14 mouse cellular contexts compared by ENCODE assay signal in the genomic region with DNA sequence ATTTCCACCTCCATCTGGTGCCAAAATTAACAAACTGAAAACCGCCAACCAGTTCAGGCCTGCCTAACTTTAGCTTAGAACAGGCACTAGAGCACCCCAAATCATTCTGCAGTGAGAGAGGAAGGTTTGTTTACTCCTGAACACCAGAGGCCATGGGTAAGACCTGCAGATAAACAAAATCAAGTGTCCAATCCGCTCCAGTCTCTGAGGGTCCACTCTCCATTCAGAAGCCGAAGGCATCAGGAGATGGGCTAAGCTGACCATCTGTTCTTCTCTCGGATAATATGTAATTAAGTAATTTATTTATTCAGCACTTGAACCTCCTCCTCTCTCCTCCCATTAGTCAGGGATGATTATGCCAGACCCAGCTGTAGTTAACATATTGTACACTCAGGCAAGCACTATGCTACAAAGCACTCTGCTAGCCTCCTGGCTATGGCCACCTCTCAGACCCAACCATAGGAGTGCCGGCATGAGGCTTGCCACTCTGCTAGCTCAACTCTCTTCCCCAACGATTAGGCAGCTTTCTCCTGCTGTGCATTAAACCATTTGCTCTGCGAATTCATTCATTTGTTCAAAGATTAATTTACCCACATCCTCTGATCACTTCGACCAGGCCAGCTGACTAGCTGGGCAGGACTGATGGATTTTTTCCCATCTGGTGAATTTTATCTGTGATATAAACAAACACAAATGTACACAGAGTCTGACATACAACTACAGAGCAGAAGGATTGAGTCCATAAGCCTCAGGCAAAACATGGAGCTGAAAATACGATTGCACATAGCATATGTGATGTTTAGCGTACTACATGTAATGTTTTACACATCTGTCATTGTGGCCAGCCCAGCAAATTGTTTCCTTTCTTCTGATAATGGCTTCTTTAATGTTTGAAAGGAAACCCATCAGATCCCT.
DNase-seq lines count a peak whose midpoint lies in the region; ATAC-seq lines count a peak whose summit lies in the region.
"Had no signal": no experiment of that assay in that cellular context is flagged by ENCODE, and none has a peak within 500 bp of the region (broad histone marks: within the 10 kb centered on the region; RNA-seq: fewer than 3 reads in every experiment).

No protein-coding gene starts in this region.

- no peak overlapping the region for H3K4me3 ChIP-seq in embryonic facial prominence, embryonic 12.5 days
- no peak overlapping the region for H3K4me3 ChIP-seq in hindbrain, embryonic 16.5 days (ENCODE audit: low read length)
- H3K4me3 ChIP-seq in neural tube, embryonic 14.5 days (ENCODE audit: low read depth, low read length) = no peak overlapping the region
- H3K4me3 ChIP-seq: embryonic facial prominence, embryonic 15.5 days; limb, embryonic 12.5 days; megakaryocyte, embryonic 14.5 days had no signal

- ATAC-seq in embryonic facial prominence, embryonic 12.5 days (ENCODE audit: insufficient number of reproducible peaks, insufficient read depth, low FRiP score, low TSS enrichment) = 0 out of 2 replicates have a peak, but pooled peaks have one; percentile 22
- peak; percentile 95 for ATAC-seq in hindbrain, embryonic 16.5 days
- peak; percentile 87 for ATAC-seq in neural tube, embryonic 14.5 days (ENCODE audit: low read depth)

- 72% methylated on average over 10 of the region's 10 CpGs for WGBS in embryonic facial prominence, embryonic 12.5 days
- 43% methylated on average over 10 of the region's 10 CpGs for WGBS in hindbrain, embryonic 16.5 days
- WGBS in neural tube, embryonic 14.5 days = 39% methylated on average over 10 of the region's 10 CpGs

- no peak overlapping the region for H3K27ac ChIP-seq in embryonic facial prominence, embryonic 12.5 days
- H3K27ac ChIP-seq in hindbrain, embryonic 16.5 days (ENCODE audit: low read depth, low read length) = no peak overlapping the region
- H3K27ac ChIP-seq in neural tube, embryonic 14.5 days (ENCODE audit: low read depth, low read length) = no peak overlapping the region
- H3K27ac ChIP-seq: embryonic facial prominence, embryonic 15.5 days; limb, embryonic 12.5 days had no signal

- DNase-seq in heart, adult 11 months = peak; percentile 43
- no peak for DNase-seq in heart, postnatal 36 days
- no peak for DNase-seq in kidney, postnatal 14 days
- no peak for DNase-seq in spleen, postnatal 4 days (ENCODE audit: low spot score in 2 of 2)
- DNase-seq in adrenal gland, adult 2 months = no peak
- DNase-seq: adrenal gland, postnatal 14 days; kidney, adult 11 months; lung, adult 18-20 months had no signal

- H3K27me3 ChIP-seq in embryonic facial prominence, embryonic 12.5 days = no peaks in the 10 kb centered on the region
- no peaks in the 10 kb centered on the region for H3K27me3 ChIP-seq in hindbrain, embryonic 16.5 days (replicated peaks; ENCODE audit: control insufficient read depth, insufficient read depth, low read length)
- no peaks in the 10 kb centered on the region for H3K27me3 ChIP-seq in neural tube, embryonic 14.5 days (ENCODE audit: control insufficient read depth, insufficient read depth, low read length)
- H3K27me3 ChIP-seq: embryonic facial prominence, embryonic 15.5 days; limb, embryonic 12.5 days; megakaryocyte, embryonic 14.5 days had no signal

- no peaks in the 10 kb centered on the region for H3K4me1 ChIP-seq in embryonic facial prominence, embryonic 12.5 days
- H3K4me1 ChIP-seq in hindbrain, embryonic 16.5 days (ENCODE audit: control insufficient read depth, insufficient read depth, low read depth, low read length) = no peaks in the 10 kb centered on the region
- H3K4me1 ChIP-seq in neural tube, embryonic 14.5 days (ENCODE audit: control insufficient read depth, insufficient read depth, low read length) = no peaks in the 10 kb centered on the region
- H3K4me1 ChIP-seq: embryonic facial prominence, embryonic 15.5 days; limb, embryonic 12.5 days; megakaryocyte, embryonic 14.5 days had no signal

- H3K9me3 ChIP-seq in embryonic facial prominence, embryonic 12.5 days = no peaks in the 10 kb centered on the region
- H3K9me3 ChIP-seq in hindbrain, embryonic 16.5 days (ENCODE audit: control insufficient read depth, low read length) = no peaks in the 10 kb centered on the region
- H3K9me3 ChIP-seq in neural tube, embryonic 14.5 days (ENCODE audit: control insufficient read depth, low read length) = no peaks in the 10 kb centered on the region
- H3K9me3 ChIP-seq: embryonic facial prominence, embryonic 15.5 days; limb, embryonic 12.5 days had no signal

- intact Hi-C loops in heart, postnatal 36 days (cut with DNase I) = no loop called here

- H3K36me3 ChIP-seq in embryonic facial prominence, embryonic 12.5 days = no peaks in the 10 kb centered on the region
- no peaks in the 10 kb centered on the region for H3K36me3 ChIP-seq in hindbrain, embryonic 16.5 days (ENCODE audit: control insufficient read depth, insufficient read depth, low read length)
- no peaks in the 10 kb centered on the region for H3K36me3 ChIP-seq in neural tube, embryonic 14.5 days (ENCODE audit: control insufficient read depth, insufficient read depth, low read length)
- H3K36me3 ChIP-seq: embryonic facial prominence, embryonic 15.5 days; limb, embryonic 12.5 days had no signal

- no peak overlapping the region for H3K4me2 ChIP-seq in embryonic facial prominence, embryonic 12.5 days (replicated peaks)
- H3K4me2 ChIP-seq in hindbrain, embryonic 16.5 days (ENCODE audit: low read length) = no peak overlapping the region
- no peak overlapping the region for H3K4me2 ChIP-seq in neural tube, embryonic 14.5 days (ENCODE audit: low read depth, low read length)
- H3K4me2 ChIP-seq: embryonic facial prominence, embryonic 15.5 days; limb, embryonic 12.5 days had no signal

- H3K9ac ChIP-seq in embryonic facial prominence, embryonic 12.5 days = no peak overlapping the region
- H3K9ac ChIP-seq in hindbrain, embryonic 16.5 days (ENCODE audit: low read depth, low read length) = no peak overlapping the region
- H3K9ac ChIP-seq in neural tube, embryonic 14.5 days (replicated peaks; ENCODE audit: low read depth, low read length) = no peak overlapping the region
- H3K9ac ChIP-seq: embryonic facial prominence, embryonic 15.5 days; limb, embryonic 12.5 days had no signal

Comparison
In these comparisons a context has a peak if more than half of its experiments do, and no peak if none do; other contexts are left out.
1. ATAC-seq: peak in every context shown above with its lines; median percentile 95 in hindbrain, embryonic 16.5 days; 87 in neural tube, embryonic 14.5 days; 22 in embryonic facial prominence, embryonic 12.5 days.